In the genomic region with DNA sequence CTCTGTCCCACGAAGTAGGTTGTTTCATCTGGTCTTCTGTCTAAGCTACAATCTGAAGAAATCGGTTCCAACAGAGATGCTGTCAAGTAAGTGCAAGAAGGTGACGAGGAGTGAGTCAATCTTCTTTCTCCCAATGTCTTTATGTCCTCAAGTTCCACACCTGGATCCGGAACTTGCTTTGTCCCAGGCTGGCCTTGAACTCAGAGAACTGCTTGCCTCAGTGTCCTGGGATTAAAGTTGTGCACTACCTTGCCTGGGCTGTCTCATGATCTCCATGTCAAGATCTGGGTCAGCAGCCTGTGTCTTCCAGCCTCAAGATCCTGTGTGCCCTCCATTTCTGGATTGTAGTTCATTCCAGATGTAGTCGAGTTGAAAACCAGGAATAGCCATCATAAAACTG, we compare ENCODE assay signal across 8 mouse cellular contexts. TPM values are rescaled to one million over a fixed set of nuclear protein-coding genes. Genes with fewer than 3 reads are reported as not detected.
DNase-seq lines count a peak whose midpoint lies in the region; ATAC-seq and TF ChIP-seq lines count a peak whose summit lies in the region.

Rbm17 (minus strand) TSS at position 101 of the 400 bp plus-strand sequence.

- intact Hi-C loops in heart, postnatal 25 days (cut with DNase I): loop anchor here (5.0 kb wide), 4 partner anchors 52 to 173 kb away; partner anchors contain the start of genes Ankrd16, Fbh1, Il15ra and Pfkfb3

- H3K9me3 ChIP-seq in forebrain, embryonic 10.5 days: no peaks in the 10 kb centered on the region
- H3K9me3 ChIP-seq in limb, embryonic 12.5 days: no peaks in the 10 kb centered on the region

- H3K9ac ChIP-seq in limb, embryonic 12.5 days (replicated peaks): peak within 1 kb of the TSS; percentile 98

- 82% methylated on average over 5 of the region's 5 CpGs for WGBS in forebrain, embryonic 10.5 days
- WGBS in limb, embryonic 12.5 days: 84% methylated on average over 5 of the region's 5 CpGs
- 90% methylated on average over 5 of the region's 5 CpGs for WGBS in olfactory bulb, adult 2 months

- no peak for DNase-seq in thymus, postnatal 0 days (ENCODE audit: low spot score)
- no peak for DNase-seq in thymus, postnatal 25 days
- no peak for DNase-seq in forebrain, embryonic 10.5 days (ENCODE audit: extremely low spot score, low spot score)
- no peak for DNase-seq in heart, postnatal 25 days (ENCODE audit: low spot score)
- no peak for DNase-seq in cerebellum, adult 11-12 months
- no peak for DNase-seq in thymus, adult 18-20 months

- H3K27ac ChIP-seq in forebrain, embryonic 10.5 days: peak within 1 kb of the TSS; percentile 97
- H3K27ac ChIP-seq in limb, embryonic 12.5 days: peak within 1 kb of the TSS; percentile 80
- no peak within 1 kb of the TSS for H3K27ac ChIP-seq in olfactory bulb, adult 2 months (ENCODE audit: insufficient read depth, low read depth, low read length)

- no peak for TF ChIP-seq CTCF in olfactory bulb, adult 2 months (IDR thresholded peaks at IDR 0.05; ENCODE audit: insufficient read depth, low read depth, low read length)

- no peak for TF ChIP-seq POLR2A in olfactory bulb, adult 2 months (IDR thresholded peaks at IDR 0.05; ENCODE audit: insufficient read depth, low read depth, low read length)

- no peak for ATAC-seq in limb, embryonic 12.5 days (ENCODE audit: insufficient number of reproducible peaks, insufficient read depth, low FRiP score, low TSS enrichment, low read depth)

- peak within 1 kb of the TSS; percentile 94 for H3K4me3 ChIP-seq in forebrain, embryonic 10.5 days
- H3K4me3 ChIP-seq in limb, embryonic 12.5 days (replicated peaks): peak within 1 kb of the TSS; percentile 93
- peak within 1 kb of the TSS; percentile 78 for H3K4me3 ChIP-seq in olfactory bulb, adult 2 months (ENCODE audit: insufficient read depth, low read depth, low read length)

- peaks cover 23% of the 10 kb centered on the region for H3K36me3 ChIP-seq in forebrain, embryonic 10.5 days (replicated peaks)
- peaks cover 15% of the 10 kb centered on the region for H3K36me3 ChIP-seq in limb, embryonic 12.5 days

- H3K4me2 ChIP-seq in limb, embryonic 12.5 days: peak within 1 kb of the TSS; percentile 90

- peaks cover 12% of the 10 kb centered on the region for H3K4me1 ChIP-seq in forebrain, embryonic 10.5 days
- H3K4me1 ChIP-seq in limb, embryonic 12.5 days (replicated peaks): peaks cover 10% of the 10 kb centered on the region
- peaks cover 3% of the 10 kb centered on the region; the same call in 1 of the 2 replicates for H3K4me1 ChIP-seq in olfactory bulb, adult 2 months (ENCODE audit: control insufficient read depth, insufficient read depth, low read length)

- no peaks in the 10 kb centered on the region for H3K27me3 ChIP-seq in forebrain, embryonic 10.5 days (ENCODE audit: poor library complexity, severe bottlenecking)
- no peaks in the 10 kb centered on the region for H3K27me3 ChIP-seq in limb, embryonic 12.5 days

RNA-seq across cellular contexts. Expression of gene Rbm17, which starts in this region (rescaled TPM):
- 188 and 189 TPM in 2 replicates for polyA plus RNA-seq in thymus, postnatal 0 days (2015; fragmentation: Nextera tagmentation; extraction: Ambion mirVana)
- 203 and 213 TPM in 2 replicates for polyA plus RNA-seq in forebrain, embryonic 10.5 days (2016; fragmentation: Nextera tagmentation; extraction: Ambion mirVana)
- total RNA-seq in heart, postnatal 25 days (2021): 10 to 100 TPM; 57.1 to 61.4 TPM
- polyA plus RNA-seq in limb, embryonic 12.5 days (2016; fragmentation: Nextera tagmentation; extraction: Ambion mirVana): 189 and 193 TPM in 2 replicates
- not detected in 2 replicates for polyA plus RNA-seq in olfactory bulb, adult 2 months (2012; ENCODE audit: insufficient read depth, insufficient read length, low replicate concordance, missing spikeins)
